Mouse (Mus musculus) macrophage (primary cell): Measurements from ENCODE around the gene Zfpm1. TPM values are rescaled to one million over a fixed set of nuclear protein-coding genes. Genes with fewer than 3 reads are reported as not detected.

ENCODE experiments used
- H3K27ac ChIP-seq: fragments of 350-480 bp; formaldehyde crosslinking; 2 replicates; pipeline ENCODE4 v1.9.0; 2021
- H3K36me3 ChIP-seq: fragments of 350-480 bp; formaldehyde crosslinking; 2 replicates; pipeline ENCODE4 v1.9.0; 2021; ENCODE audit errors: inconsistent target
- H3K4me3 ChIP-seq: fragments of 350-480 bp; formaldehyde crosslinking; 2 replicates; pipeline ENCODE4 v1.9.0; 2021; ENCODE audit errors: inconsistent target
- H3K79me2 ChIP-seq: fragments of 350-480 bp; formaldehyde crosslinking; 2 replicates; pipeline ENCODE4 v1.9.0; 2021; ENCODE audit errors: inconsistent target
- WGBS: methylation state at CpG from one replicate; pipeline ENCODE4 v1.1.7; 2026; ENCODE audit warnings: inconsistent platforms; ENCODE audit not compliant: missing documents; 5-methylcytosine and 5-hydroxymethylcytosine counted together
- polyA plus RNA-seq: library from polyadenylated mRNA; stranded (reverse); fragments of 250-400 nt; gene quantifications from 3 replicates; pipeline ENCODE4 v1.2.4, GENCODE M21; 2018; ENCODE audit warnings: inconsistent platforms

Gene Zfpm1
- polyA plus RNA-seq, 1 experiment from 2014 or later, result 2.3 TPM

- no peaks in the 10 kb centered on the region for H3K36me3 ChIP-seq
- no peak overlapping the region for H3K27ac ChIP-seq
Observed at GRCm38 (mm10) chr8:122349357-122350297, 67.7 kb downstream of the Zfpm1 start.

GRCm38 (mm10) chr8:122350309-122351089 is 68.6 kb downstream of the Zfpm1 start:
- Histone ChIP-seq H3K4me3 (no peak overlapping the region), H3K36me3 (no peaks in the 10 kb centered on the region), H3K79me2 (no peaks in the 10 kb centered on the region), H3K27ac (no peak overlapping the region)
- WGBS, result 74% methylated on average over 10 of the region's 11 CpGs

More at GRCm38 (mm10) chr8:122349357-122350297, 67.7 kb downstream of the Zfpm1 start:
- 29% methylated on average over 15 of the region's 15 CpGs for WGBS
- Histone ChIP-seq H3K4me3 (no peak overlapping the region), H3K79me2 (no peaks in the 10 kb centered on the region)

DNA sequence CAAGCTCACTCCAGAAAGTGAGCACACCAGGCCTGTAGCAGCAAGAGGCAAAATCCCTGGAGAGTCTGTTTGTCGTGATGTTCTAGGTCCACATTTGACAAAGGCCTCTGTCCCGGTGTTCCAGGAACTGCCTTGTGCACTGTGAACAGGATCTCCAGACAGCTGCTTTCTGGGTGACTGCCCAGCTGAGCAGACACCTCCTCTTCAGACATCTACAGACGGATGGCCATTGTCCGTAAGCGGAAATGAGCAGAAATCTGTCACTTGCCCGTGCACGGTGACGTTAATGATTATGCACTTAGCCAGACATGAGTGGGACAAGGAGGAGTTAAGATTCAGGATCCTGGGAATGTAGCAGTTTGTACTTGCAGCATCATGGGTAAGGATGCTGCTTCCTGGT is 72.2 kb downstream of the Zfpm1 start:
- H3K36me3 ChIP-seq, result no peaks in the 10 kb centered on the region
- H3K79me2 ChIP-seq, result no peaks in the 10 kb centered on the region
- WGBS, result 97% methylated on average over 8 of the region's 8 CpGs
- no peak overlapping the region for H3K27ac ChIP-seq
- H3K4me3 ChIP-seq, result no peak overlapping the region

DNA sequence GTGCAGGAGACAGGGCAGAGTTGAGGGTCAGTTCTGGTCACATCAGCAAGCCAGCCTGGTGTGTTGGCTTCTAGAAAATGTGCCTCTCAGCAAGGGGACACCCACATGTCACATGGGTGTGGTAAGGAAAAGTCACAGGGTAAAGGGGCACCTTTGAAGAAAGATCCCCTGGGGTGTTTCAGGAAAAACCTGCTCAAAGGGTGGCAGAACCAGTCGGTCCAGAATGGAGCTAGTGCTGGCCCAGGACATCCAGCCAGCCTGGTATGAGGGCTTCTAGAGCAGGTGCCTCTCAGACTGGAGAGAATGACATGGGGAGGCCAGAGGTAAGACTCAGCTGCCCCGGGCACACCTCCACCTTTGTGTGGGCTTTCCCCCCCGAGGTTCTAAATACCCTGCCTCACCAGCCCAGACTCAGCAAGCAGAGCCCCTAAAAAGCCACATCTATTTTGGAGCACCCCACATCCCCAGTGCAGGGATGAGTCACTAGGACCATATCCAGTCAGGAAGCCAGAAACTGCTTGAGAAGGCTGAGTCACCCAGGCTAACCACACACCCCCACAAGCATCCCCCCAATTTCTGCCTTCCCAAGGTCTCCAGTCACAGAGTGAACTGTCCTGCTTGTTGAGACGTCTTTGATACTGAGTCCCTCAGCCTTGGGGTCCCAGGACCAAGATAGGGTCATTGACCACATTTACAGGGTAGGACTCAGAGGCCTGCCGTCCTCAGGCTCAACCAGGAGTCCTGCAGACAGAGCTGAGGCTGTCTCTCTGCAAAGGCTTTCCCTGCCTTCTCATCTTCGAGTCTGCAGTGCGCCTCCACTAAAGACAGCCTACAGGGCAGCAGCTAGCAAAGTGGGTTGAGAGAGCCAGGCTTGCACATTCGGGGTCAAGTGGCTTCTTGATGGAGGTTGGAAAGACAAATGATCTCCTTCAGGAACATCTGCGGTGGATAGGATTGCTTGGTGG is 74.0 kb downstream of the Zfpm1 start:
- Histone ChIP-seq H3K4me3 (no peak overlapping the region), H3K79me2 (no peaks in the 10 kb centered on the region), H3K36me3 (no peaks in the 10 kb centered on the region), H3K27ac (no peak overlapping the region)
- WGBS, result 38% methylated on average over 9 of the region's 9 CpGs

DNA sequence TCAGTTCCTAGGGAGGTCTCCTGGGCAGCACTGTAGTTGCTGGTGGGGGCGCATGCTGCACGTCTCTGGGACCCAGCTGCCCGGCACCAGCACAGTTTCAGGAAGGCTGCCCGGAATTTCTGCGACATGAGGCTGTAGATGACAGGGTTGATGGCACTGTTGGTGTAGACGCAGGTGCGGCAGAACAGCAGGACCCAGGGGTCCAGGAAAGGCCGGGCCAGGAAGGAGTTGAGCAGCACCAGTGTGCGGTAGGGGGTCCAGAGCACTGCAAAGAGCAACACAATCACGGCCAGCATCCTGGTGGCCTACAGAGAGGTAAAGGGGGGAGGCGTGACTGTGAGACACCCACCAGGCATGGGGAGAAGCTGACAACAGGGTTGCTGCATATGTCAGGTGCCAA is 75.3 kb downstream of the Zfpm1 start:
- Histone ChIP-seq H3K4me3 (no peak overlapping the region), H3K27ac (no peak overlapping the region), H3K36me3 (no peaks in the 10 kb centered on the region), H3K79me2 (no peaks in the 10 kb centered on the region)
- WGBS, result 94% methylated on average over 11 of the region's 11 CpGs

DNA sequence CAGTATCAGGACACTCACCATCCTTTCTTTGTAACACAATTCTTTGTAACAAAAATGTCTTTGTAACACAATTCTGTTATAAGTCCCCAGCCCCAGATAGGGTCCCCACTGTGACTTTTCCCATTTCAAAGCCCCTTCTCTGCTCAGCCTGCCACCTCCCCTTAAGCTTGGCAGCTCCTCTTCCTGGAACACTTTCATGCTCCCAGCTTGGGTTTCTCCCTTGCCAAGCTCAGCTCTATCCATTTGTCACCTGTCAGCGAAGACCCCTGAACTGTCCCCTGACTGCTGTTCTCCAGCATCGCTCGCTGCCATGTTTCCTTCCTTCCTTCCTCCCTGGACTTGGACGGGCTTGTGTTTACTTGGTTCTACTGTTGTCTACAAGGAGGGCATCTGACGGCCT is 75.7 kb downstream of the Zfpm1 start:
- 76% methylated on average over 5 of the region's 5 CpGs for WGBS

GRCm38 (mm10) chr8:122359111-122359775 is 77.3 kb downstream of the Zfpm1 start:
- 94% methylated on average over 15 of the region's 15 CpGs for WGBS
- no peak overlapping the region for H3K27ac ChIP-seq

More for the DNA sequence above, 75.7 kb downstream of the Zfpm1 start:
- Histone ChIP-seq H3K4me3 (no peak overlapping the region), H3K27ac (no peak overlapping the region), H3K79me2 (no peaks in the 10 kb centered on the region), H3K36me3 (no peaks in the 10 kb centered on the region)

DNA sequence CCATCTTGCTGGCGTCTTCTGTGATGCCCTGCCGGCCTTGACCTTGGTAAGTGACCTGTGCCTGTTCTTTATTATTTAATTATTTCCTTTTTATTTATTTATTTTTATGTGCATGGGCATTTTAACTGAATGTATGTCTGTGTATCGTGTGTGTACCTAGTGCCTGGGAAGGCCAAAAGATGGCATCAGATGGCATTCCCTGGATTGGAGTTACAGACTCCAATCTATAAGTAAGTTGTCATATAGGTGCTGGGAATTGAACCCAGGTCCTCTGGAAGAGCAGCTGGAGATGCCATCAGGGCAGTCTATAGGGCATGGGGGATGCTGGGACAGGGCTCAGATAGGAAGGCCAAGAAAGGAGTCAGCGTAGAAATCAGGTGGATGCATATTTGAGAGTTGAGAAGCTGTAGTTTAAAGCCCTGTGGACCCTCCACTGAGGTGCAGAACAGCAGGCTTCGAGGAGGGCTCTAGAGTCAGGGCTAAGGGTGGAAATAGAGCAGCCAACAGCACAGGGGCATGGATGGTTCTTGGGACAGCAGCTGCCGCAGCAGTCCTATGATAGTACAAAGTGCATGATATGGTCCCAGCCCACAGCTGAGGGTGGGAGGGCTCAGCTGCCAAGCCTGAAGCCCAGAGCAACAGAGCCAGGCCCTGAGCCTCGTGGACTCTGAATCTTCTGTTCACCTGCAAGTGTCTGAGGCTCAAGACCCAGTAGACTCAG is 78.9 kb downstream of the Zfpm1 start, which contains the start of gene Trhr2:
Gene Trhr2, minus strand, starts transcription at position 51 of the 721 bp plus-strand sequence.
- WGBS, result 89% methylated on average over 7 of the region's 7 CpGs
- no peak within 1 kb of the TSS for H3K27ac ChIP-seq
- H3K4me3 ChIP-seq, result no peak within 1 kb of the TSS

More at GRCm38 (mm10) chr8:122359111-122359775, 77.3 kb downstream of the Zfpm1 start:
- no peak overlapping the region for H3K4me3 ChIP-seq
- no peaks in the 10 kb centered on the region for H3K79me2 ChIP-seq
- no peaks in the 10 kb centered on the region for H3K36me3 ChIP-seq

DNA sequence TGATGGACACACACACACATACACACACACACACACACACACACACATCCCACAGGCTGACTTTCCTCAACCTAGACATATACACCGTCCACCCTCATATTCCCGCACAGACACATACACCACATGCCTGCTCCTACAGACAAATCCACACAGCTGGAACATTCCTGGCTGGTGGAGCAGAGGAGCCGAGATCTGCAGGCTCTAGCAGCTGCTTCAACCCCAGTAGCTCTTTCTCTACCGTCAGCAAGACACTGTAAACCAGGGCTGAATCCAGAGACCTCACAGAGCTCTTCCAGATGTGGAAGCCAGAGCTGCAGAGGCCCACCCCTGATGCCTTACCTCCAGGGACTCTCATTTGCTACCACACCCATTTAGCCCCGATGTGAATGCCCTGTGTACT is 80.3 kb downstream of the Zfpm1 start:
- WGBS, result 82% methylated on average over 5 of the region's 5 CpGs

More for the DNA sequence above, 78.9 kb downstream of the Zfpm1 start, which contains the start of gene Trhr2:
- H3K36me3 ChIP-seq, result no peaks in the 10 kb centered on the region
- H3K79me2 ChIP-seq, result no peaks in the 10 kb centered on the region

DNA sequence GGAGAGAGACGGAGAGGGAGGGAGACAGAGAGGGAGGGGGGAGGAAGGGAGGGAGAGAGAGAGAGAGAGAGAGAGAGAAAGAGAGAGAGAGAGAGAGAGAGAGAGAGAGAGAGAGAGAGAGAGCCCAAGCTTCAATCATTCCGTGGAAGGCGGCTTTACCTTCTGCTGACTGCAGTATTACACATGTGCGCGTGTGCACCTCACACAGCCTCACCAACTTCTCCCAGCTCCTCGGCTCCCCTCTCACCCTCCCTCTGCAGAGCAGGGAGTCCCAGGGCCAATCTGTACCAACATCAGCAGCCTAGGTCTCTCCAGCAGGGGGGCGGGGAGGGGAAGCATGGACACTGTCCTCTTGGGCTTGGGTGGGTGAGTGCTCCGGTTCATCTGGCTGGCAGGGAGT is 81.0 kb downstream of the Zfpm1 start:
- Histone ChIP-seq H3K27ac (no peak overlapping the region), H3K4me3 (no peak overlapping the region), H3K36me3 (no peaks in the 10 kb centered on the region), H3K79me2 (no peaks in the 10 kb centered on the region)
- 71% methylated on average over 7 of the region's 8 CpGs for WGBS

More for the DNA sequence above, 80.3 kb downstream of the Zfpm1 start:
- H3K36me3 ChIP-seq, result no peaks in the 10 kb centered on the region
- no peak overlapping the region for H3K27ac ChIP-seq
- no peaks in the 10 kb centered on the region for H3K79me2 ChIP-seq
- H3K4me3 ChIP-seq, result no peak overlapping the region

DNA sequence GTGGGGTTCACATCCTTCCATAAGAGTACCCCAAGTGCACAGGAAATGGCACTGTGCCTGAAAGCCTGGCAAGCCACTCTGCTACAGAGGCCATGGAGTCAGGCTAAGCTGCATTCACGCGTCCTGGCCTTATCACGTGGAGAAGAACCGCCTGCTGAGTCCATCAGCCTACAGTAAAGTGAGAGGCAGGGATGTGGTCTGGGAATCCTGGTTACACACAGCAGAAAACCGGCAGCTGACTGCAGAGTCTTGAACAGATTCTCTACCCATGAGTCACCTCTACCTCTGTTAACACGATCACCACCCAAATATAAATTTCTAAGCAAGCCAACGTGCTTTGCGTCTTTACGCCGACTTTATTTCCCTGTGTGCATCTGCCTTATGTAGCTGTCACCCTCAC is 86.6 kb downstream of the Zfpm1 start:
- H3K36me3 ChIP-seq, result no peaks in the 10 kb centered on the region
- H3K4me3 ChIP-seq, result no peak overlapping the region
- H3K27ac ChIP-seq, result no peak overlapping the region
- 90% methylated on average over 7 of the region's 10 CpGs for WGBS
- no peaks in the 10 kb centered on the region for H3K79me2 ChIP-seq

DNA sequence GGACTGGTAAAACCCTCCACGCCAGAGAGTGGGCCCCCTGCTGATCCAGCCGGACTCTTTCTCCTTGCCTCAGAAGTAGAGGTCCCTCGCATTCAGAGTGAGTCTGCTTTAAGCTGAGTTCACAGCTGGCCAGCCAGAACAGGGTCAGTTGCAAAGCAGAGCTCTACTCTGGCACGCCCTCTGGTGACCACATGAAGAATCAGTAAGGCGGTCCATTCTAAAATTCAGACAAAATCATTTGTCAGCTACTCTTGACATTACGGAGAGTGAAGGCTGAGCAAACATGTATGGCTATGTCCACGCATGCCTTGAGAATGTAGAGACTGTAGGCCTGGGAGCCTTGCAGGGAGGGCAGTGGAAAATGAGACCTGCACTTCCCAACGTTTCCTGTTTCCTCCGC is 87.7 kb downstream of the Zfpm1 start:
- Histone ChIP-seq H3K27ac (no peak overlapping the region), H3K36me3 (no peaks in the 10 kb centered on the region), H3K79me2 (no peaks in the 10 kb centered on the region), H3K4me3 (no peak overlapping the region)
- WGBS, result 16% methylated on average over 9 of the region's 9 CpGs

- no peaks in the 10 kb centered on the region for H3K79me2 ChIP-seq
- H3K27ac ChIP-seq, result no peak overlapping the region
- H3K4me3 ChIP-seq, result no peak overlapping the region
- 87% methylated on average over 6 of the region's 6 CpGs for WGBS
- no peaks in the 10 kb centered on the region for H3K36me3 ChIP-seq
Observed at GRCm38 (mm10) chr8:122371706-122372105, 89.8 kb downstream of the Zfpm1 start.
